Mouse (Mus musculus): ENCODE data around the gene Stard13.

The Stard13 gene

DNA sequence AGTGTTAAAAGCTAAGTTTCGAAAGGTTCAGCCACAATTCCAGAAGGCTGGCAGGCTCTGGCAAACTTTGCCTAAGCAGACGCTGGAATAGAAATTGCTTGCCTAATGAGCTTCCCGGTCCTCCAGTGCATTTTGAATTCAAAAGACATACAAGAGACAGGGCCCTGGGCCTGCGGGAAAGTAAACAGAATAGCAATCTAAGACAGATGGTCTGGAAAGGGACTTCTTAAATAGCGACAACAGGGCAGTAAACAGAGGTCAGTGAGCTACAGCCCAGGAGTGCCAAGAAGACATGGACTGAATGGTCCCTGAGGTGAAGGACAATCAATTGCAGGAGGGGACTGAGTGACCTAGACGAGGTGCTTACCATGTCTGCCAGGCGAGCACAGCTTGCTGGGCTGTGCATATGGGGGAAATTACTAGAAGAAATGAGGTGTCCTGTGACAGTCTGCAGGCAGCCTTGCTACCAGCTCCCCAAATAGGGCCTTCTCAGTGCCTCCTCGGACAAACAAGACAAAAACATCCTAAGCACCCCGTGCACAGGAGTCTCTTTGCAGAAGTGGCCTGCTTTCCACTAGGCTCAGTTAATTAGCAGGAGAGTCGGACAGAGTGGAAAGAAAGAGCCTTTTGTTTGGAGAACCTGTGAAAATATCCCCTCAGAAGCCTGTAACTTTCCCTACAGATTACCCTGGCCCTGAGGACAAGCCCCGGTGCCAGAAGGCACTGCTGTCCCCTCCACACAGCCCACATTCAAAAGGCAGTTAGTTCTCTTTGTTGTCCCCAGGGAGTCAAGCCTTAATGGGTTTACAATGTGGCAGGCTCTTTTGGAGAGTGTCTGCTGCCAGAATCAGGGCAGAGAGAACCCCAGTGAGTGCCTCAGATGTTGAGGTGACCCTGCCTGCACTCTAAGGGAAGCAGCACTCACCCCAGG lies 90.7 kb downstream of the Stard13 start:
- no peak for DNase-seq (ENCODE audit: low spot score in 2 of 2)

DNA sequence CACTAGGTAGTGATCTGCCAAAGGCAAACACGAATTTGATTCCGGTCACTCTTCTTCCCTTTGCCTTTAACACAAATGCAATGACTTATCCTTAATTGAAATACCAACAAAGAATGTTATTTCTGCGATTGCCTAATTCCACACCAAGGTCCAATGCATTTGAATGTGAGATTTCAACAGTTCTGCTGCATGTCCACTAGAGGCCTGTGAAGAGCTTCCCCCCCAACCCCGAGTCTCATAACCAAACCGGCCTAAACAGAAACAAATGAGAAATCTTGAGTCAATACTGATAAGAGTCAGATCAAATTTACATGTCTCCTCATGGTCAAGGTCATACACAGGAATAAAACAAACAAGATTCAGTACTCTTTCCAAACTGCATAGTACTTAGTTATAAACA lies 91.4 kb downstream of the Stard13 start:
- DNase-seq (ENCODE audit: low spot score in 2 of 2) = peak in 1 of 2 experiments; percentile 34

DNA sequence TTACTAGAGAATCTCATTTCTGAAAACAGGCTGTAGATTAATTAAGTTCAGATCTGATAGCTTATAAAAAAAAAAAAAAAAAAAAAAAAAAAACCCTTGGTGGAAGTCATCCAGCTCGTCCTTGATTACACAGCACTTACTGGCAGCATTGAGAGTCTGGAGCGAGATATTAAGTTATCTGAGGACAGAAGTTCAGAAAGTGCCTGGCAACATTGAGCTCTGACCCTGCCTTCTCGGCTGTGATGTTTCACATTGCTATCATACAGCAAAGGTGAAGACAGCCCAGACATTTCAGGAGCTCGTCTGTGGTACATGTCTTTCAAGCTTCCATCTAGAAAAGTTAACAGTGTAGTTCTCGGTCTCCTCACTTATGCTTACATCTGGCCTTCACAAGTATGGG lies 95.7 kb downstream of the Stard13 start:
- DNase-seq (ENCODE audit: low spot score in 2 of 2) = no peak

DNA sequence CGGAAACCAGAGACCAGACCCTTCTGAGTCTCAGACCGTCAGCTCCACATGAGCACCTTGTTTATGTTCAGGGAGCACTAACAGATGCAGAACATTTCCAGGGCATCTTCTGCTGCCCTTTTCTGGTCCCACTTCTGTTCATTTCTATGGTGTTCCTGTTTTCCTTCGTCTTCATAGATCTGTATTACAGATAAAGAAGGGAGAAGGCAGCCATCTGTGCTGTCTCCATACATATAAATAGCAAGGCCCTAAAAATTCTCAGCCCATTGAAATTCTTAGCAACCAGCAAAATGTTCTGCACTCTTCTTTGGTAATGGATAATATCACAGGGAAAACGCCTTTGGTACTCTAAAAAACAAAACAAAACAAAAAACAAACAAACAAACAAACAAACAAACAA lies 96.3 kb downstream of the Stard13 start:
- DNase-seq (ENCODE audit: low spot score in 2 of 2) = no peak

DNA sequence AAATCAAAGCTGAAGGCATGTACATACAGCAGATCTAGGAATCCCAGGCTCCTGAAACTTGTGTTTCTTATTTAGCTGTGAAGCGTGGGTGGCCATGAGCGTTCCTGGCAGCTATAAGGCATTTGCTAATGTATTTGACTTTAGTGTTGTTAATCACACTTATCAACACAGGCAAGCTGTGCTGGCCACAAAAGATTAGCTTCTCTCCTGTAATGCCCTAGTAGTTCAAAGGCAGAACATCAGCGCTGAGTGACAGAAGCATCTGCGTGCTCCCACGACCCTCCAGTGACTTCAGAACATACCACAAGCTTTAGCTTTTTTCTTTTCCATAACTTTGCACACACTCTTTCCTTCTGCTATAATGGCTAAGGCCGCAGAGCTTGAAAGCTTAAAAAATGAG lies 97.7 kb downstream of the Stard13 start:
- no peak for DNase-seq (ENCODE audit: low spot score in 2 of 2)

DNA sequence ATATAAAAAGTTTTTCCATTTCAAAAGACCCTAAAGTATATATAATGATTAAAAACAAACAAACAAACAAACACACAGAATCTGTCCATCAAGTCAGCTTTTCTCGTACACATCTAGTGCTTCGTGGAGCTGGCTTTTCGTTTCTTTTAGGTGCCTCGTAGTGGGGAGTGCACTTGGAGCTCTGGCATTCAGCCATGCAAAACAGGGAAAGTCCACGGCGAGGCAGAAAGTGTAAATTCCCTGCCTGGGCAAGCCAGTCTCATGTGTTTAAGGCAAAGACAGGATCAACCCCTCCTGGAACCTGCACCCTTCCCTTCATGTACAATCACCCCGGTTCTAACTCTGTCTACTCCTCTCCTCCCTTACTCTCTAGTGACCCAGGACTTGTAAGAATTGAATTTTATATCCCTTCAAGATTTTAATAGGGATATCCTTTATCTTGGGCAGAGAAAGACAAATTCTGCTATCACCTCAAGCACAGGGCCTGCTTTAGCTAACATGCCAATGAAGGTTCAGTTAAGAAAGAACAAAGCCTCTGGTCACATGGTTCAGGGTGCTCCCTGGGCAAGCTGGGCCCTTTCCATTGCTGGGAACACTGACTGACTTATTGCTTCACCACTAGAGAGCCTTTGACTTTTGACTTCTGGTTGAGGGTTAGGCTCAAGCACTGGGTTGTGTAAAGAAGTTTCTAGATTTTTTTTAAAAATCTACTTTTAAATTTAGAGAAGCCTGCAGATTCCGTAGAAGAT lies 98.4 kb downstream of the Stard13 start:
- no peak for DNase-seq (ENCODE audit: low spot score in 2 of 2)

DNA sequence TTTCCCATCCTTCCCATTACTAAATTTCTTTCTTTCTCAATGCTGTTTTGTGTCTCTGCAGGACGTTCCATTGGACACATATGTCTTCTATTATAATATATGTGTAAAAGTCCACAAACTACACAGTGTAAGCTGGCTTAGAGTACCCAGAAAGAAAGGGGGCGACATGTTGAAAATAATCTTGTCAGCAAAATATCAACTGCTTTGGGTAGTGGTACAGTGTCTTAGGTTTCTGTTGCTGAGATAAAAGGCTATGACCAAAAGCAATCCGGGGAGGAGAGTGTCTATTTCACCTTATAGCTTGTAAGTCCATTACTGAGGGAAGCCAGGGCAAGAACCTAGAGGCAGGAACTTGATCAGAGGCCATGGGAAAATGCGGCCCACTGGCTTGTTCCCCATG lies 99.4 kb downstream of the Stard13 start:
- no peak for DNase-seq (ENCODE audit: low spot score in 2 of 2)

DNA sequence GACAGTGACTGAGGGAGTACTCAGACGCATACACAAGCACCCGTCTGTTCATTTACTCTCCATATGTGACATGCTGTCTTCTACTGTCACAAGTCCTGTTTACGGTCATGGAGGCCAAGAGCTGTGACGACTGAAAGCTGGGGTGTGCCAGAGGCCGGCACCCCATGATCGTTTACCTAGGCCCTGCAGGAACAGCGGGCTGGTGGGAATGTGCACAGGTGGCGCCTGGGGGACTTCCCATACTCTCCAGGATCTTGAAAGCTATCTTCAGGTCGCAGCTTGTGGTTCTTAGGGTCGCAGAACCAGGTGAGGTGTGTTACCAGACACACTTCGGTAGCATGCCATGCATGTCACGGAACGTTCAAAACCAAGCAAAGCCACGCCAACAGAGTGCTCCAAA lies 99.9 kb downstream of the Stard13 start:
- DNase-seq (ENCODE audit: low spot score in 2 of 2) = no peak

DNA sequence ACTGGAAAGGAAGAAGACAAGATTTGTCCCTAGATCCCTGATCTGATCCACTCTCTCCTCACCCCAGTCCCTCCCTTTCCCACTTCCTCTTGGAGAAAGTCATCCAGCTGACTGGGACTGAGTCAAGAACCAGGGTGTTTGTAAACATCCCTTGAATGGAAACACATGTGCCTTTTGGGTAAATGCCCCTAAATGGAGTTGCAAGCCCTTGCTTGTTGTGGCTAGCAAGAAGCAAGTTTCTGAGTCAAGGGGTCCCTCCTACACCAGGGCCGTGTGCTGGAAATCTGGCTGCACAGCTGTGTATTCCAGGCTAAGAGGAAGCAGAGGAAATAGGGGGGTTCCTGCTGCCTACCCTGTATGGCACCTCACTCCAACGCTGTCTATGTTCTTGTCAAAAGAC lies 103.9 kb downstream of the Stard13 start:
- peak in 1 of 2 experiments; percentile 34 for DNase-seq (ENCODE audit: low spot score in 2 of 2)

DNA sequence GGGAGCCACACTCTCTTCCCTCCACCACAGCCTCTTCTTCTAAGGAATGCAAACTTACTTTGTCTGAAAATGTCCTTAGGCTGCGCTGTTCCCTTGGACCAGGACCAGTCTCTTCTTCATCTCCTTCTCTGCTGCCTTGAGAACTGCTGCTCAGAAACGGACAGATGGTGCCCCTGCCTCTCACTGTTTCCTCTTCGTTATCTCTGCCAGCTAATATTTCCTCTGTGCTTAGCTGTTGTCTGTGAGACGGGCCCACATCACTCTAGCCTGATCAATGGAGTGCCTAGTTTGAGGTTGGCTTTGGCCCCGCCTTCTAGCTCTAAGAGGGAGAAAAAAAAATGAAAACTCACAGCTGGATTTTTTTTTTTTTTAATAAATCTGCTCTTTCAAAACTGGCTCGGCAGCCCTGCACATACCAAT lies 106.3 kb downstream of the Stard13 start:
- no peak for DNase-seq (ENCODE audit: low spot score in 2 of 2)

DNA sequence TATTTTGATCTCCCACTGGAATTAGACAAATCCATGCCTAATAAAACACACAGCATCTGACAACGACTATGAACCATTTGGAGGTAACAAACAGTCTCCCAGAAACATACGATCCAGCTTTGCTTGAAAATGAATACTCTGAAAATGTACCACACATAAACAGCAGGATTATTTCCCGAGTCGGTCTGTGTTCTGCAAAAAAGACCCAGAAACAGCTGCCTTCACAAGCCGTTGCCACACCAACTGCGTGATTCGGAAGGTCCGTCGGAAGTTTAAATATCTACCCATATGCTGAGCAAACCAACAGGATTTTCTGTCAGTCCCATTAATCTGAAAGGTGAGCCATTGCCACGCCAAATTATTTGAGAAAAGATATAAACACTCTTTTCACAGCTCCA lies 107.0 kb downstream of the Stard13 start:
- DNase-seq (ENCODE audit: low spot score in 2 of 2) = no peak

DNA sequence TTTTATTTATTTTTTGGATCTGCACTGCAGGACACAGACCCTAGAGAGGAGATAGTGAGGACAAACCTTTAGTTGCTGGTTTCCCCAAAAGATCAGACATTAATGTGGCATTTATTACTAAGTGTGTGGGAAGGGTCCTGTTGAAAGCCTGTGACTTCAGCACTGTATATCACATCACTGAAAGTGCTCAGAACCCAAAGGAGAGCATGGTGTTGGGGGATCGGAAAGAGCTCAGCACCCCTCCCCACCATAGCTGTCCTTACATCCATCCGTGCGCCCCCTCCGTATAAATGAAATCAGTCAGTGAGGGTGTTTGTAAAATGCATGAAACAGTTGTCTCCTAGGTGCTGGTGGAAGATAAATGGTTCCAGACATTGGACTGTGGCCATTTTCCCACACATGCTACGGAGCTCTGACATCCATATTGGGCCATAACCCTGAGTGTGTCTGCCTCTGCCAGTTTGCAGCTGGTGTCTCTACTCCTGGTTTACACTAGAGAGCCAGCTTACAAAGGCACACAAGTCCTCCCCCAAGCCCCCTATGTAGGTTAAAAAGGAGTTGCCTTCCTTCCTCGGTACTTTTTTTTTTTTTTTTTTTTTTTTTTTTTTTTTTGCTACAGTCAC lies 107.5 kb downstream of the Stard13 start:
- DNase-seq (ENCODE audit: low spot score in 2 of 2) = no peak

DNA sequence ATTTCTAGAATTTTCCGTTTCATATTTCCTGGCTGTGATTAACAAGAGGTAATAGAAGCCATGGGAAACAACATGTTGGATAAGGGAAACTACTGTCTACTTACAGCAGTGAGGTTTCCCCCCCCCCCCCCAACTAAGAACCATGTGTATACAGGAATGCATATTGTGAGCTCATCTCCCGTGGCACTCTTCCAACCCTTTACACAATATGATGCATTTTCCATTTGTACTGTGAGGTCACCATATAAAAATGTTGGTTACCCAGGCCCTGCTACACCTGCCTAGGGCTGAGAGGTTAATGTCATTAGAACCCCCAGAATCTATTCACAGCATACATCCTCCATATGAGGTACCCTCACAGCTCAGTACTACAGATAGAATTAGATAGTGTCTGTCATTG lies 115.8 kb downstream of the Stard13 start:
- DNase-seq (ENCODE audit: low spot score in 2 of 2) = no peak

DNA sequence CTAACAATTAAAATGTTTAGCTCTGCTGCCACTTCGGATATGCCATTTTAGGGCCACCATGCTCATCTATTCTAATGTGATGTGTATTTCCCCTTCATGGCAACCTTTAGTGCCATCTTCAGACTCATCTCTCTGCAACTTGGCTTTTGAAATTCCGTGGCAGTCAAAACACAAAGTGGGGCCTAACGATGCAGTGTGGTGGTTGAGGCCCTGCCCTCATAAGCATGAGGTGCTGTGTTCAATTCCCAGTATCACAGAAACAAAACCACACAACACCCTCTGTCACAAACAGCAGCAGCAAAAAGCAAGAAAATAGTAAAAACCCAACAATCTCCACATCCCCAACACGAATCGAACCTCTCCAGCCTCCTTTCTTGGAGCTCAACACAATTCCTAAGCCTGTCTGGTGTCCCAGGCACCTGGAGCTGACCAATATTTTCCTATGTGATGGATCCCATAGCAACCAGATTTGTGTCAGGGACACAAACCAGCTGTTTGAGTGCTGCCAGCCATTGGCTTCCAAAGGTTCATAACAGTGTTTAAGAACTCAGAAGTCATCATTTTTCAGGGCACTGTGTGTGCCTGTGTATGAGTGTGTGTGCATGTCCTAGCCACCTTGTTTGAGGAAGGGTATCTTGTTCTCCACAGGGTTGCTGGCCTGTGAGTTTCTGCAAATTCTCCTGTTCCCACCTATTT lies 117.3 kb downstream of the Stard13 start:
- no peak for DNase-seq (ENCODE audit: low spot score in 2 of 2)

DNA sequence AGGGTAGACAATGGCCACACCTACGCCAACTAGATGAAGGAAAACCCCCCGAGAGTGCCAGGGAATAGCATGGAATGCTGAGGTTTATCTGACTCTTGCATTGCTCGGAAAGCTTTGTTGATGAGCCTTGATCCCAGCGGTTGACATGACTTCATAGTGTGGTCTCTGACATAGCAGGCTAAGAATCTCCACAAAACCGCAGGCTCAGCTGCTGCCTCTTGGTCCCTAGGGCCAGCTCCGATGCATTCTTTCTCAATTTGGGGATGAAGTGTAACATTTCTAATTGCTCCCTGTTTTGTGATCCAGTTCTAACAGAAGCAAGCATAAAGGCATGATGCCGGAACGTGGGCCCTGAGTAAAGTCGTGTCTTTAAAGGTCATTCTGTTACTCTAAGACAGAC lies 120.9 kb downstream of the Stard13 start:
- DNase-seq (ENCODE audit: low spot score in 2 of 2) = no peak

DNA sequence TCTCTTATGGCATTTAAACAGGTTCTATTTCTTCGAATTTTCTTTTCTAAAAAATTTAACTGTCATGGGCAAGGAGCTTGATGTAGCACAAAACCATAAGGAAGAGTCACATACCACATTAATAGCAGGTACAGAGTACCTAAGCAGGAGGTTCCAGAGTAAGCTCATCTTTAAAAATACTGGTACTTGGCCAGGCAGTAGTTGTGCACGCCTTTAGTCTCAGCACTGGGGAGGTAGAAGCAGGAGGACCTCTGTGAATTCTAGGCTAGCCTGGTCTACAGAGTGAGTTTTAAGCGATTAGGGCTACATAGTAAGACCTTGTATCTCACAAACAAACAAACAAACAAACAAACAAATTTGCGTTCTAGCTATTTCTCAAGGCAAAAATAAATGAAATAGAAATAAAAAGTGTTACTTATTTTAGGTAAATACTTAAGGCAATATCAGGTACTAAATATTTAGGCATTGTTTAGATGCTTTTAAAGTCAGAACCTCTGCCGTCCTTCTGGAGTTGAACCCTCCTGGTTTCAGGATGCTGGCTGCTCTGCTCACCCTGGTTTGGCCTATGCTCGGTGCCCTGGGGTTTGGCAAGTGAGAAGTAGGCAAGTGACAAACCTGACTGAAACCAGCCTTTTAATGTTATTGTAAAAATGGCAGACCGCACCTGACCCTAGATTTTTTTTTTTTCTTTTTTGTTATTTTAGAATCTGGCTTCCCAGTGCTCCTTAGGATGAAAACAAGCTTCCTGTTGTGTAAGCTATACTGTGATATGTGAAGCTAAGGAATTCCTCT lies 122.4 kb downstream of the Stard13 start:
- no peak for DNase-seq (ENCODE audit: low spot score in 2 of 2)

DNA sequence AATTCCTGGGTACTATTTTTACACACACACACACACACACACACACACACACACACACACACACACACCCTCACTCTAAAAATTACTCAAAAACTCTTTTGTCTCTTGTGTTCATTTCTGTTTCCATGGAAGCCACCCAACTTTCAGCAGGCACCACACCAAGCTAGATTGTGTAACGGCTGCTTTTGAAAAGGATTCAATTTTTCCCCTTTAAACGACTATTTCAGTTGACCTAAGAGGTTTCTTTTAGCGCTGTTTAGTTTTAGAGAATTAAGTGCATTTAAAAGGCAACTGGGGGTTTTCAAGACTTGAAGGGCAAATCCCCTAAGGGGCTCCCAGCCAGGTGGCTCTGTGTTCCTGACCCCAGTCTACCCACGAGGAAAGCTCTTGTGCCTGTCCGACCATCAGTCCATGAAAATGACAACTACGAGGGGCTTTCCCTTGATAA lies 123.2 kb downstream of the Stard13 start:
- peak in 1 of 2 experiments; percentile 48 for DNase-seq (ENCODE audit: low spot score in 2 of 2)

DNA sequence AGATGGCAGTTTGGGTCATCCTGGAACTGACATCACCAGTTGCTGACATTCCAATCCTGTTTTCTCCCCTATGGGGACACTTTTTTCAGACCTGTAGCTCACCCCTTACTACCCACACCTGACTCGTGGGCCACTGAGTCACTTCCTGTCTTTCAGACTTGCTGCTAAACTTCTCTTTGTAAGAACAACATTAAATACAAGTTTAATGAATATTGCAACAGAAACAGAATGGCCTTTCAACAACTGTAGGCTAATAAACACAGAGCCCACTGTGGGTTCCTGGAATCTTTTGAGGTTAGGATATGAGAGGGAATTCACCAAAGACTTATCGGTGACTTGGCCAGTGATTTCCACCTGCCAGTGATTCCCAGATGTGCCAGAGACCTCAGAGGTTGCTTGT lies 123.8 kb downstream of the Stard13 start:
- DNase-seq (ENCODE audit: low spot score in 2 of 2) = no peak

DNA sequence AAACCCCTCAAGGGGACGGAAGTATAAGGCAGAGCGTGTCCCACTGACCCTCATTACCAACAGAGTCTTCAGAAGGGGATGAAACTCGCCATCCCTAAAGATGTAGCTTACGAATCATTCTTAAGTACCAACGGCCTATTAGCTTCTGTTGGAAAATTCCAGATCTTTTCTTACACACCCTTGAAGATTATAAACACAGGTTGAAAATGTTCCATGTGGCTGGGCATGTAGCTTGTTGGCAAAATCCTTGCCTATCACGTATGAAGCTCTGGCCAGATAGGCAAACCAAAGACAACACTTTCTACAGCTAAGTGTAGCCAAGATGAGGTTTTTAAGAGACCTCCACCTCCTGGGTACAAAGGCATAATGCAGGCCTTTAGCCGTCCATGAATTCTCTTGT lies 124.7 kb downstream of the Stard13 start:
- no peak for DNase-seq (ENCODE audit: low spot score in 2 of 2)

DNA sequence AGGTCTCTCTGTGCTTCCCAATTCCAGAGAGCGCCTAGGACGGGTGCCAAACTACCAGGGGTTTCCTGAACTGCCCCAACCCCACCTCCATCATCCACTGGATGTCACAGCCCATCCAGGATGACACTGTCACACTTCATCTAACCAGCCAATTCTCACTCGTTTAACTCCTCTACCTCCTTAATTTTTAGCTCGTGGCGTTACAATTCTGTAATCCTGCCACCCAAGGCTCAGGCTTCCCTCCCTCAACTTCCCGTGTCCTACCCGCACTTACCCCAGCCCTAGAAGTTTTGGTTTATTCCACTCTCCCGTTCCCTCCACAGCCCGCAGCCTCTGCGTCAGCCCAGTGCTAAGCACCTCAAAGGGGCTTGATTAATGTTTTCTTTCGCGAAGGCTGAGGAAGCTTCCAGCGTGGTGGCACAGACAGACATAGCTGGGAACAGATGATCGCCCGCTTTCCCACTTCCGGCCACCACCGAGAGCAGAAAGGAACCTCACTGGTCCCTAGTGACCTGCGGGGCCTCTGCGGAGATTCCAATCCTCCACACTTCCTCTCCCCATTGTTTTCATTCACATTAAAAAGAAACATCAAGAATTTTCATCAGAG lies 125.2 kb downstream of the Stard13 start:
- no peak for DNase-seq (ENCODE audit: low spot score in 2 of 2)

DNA sequence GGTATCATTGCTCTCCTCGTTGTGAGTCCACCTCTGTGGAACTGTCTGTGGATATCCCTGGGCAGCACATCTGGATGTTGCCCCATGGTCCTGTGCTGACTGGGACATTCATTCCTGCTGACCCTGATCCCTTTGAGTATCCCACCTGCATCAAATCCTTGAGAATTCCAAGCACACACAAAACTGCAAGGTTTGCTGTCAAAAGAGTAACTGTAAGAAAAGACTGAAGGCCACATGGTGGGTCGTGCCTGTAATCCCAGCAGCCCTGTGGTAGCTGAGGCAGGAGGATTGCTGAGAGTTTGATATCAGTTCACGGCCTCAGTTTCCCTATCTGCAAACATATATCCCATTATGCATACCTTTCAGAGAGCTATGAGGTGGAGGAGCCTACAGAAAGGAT lies 126.8 kb downstream of the Stard13 start:
- DNase-seq (ENCODE audit: low spot score in 2 of 2) = no peak

Data from urinary bladder, adult 18-20 months (tissue).